Mouse (Mus musculus) hindlimb bud, embryonic 11.5 days (tissue): ENCODE measurements at regions not wholly inside any gene's neighbourhood (a gene's known extent, or its start where the extent isn't known, plus 50 kb on each side); places are given as distances from the start of the nearest gene placed in this dataset.

Source experiments
- DNase-seq: peaks from one replicate; pipeline ENCODE4 v3.0.0-alpha.2; 2012; ENCODE audit warnings: low read depth, low spot score; ENCODE audit errors: extremely low spot score

DNA sequence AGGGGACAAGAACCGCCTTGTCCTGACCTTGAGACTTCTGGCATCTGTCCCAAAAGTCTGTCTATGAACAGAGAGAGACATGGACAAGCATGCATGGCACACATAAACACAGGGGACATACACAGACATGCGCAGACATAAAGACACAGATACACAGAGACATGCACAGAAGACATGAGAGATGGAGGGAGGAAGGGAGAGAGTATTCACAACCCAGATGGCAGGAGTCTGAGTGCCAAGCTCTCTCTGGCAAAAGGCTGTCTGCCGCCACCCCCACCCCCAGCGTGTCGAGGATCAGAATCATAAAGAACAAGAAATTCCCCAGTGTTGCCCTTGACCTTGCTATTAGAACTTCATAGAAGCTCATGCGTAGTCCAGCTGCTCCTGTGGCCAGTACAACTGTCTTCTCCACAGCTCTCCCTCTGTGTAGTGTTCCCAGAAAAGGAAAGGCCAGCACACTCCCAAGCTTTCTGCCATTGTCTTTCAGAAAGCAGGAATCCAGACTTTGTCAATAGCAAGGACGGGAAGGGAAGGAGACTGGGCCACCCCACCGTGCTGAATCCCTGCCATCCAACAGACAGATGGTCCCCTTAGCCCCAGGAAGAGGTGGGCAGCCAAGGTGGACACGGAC, 99.8 kb downstream of the Ier5 start:
- no peak for DNase-seq

DNA sequence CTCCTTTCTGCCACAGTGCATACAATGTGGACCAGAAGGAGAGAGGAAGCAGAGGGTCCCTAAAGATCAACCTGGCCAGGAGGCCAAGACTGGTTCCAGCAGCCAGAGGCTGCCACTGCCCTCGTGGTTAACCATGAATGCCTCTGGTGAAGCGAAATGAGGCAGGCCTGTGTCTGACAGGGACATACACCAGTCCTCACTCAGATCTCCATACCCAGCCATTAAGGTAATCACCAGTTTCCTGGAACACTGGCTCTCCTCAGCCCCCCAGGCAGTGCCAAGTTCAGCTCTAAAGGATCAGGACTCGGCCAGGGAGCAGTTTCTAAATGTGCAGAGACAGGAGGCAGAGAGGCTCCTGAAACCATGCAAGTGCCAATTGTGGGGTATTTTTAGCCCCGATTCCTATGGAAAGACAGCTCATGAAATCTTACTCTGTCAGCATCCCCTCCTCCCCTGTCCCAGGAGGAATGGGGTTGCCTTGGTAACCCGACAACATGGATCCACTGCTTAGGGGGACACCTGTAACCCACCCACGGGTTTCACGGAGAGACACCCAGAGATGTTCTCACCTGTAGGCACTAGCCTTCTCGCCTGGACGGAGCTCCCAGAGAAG, 103.6 kb downstream of the Ier5 start:
- DNase-seq: no peak

DNA sequence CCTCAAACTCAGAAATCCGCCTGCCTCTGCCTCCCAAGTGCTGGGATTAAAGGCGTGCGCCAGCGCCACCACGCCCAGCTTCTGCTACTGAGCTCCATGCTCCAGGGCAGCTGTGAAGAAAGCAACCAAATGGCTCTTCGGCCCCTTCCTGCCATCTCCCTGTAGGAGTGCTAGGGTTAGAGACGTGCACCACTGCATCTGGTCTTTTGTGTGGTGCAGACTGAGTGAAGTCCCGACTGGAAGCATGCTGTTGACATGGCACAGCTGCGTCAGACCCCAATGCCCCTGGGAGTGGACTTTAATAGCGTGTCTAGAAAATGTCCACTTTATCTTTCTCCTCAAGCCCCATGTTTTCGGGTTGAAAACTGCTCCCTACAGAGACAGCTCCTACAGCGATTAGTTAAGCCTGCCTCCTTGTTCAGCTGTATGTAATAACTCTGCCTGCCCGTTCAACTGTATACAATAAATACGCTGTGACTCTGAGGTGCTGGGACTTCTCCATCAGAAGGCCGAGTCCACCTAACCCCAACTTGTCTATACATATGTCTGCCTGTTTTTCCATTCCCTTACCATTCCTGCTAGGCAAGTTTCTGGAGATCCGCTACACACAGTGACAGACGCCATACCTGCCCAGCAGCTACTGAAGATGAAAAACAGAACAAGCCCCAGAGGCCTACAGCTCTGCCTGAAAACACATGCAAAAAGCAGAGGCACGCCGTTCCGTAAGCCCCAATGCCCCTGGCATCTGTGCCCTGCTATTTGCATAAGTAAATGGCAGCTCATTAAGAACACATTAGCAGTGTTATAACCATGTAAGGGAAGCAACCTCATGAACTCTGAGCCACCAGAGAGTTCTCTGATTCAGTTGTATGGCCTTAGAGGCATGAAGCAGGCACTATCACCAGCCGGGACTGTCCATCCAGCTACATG, 105.2 kb downstream of the Ier5 start:
- DNase-seq: no peak

DNA sequence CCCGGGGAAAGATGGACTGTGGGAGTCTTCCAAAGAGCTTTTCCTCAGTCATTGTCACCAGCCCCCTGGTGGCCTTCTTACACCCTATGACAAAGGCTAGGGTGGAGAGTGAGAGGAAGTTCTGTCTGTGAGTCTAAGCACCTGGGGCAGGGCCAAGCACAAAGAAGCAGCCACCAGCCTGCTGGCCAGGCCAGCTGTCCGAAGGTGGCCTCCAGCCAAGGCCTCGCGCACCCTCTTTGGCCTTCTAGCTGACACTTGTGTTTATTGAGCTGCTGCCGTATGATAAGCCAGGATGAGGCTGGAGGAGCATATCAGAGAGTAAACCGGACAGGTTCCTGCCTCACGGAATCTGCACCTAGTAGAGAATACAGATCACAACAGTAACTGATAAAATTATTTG, 99.0 kb upstream of the Cacna1e start:
- no peak for DNase-seq

GRCm38 (mm10) chr1:154982836-154983235, 98.5 kb upstream of the Cacna1e start:
- DNase-seq: no peak

GRCm38 (mm10) chr1:154981687-154982086, 97.4 kb upstream of the Cacna1e start:
- no peak for DNase-seq

DNA sequence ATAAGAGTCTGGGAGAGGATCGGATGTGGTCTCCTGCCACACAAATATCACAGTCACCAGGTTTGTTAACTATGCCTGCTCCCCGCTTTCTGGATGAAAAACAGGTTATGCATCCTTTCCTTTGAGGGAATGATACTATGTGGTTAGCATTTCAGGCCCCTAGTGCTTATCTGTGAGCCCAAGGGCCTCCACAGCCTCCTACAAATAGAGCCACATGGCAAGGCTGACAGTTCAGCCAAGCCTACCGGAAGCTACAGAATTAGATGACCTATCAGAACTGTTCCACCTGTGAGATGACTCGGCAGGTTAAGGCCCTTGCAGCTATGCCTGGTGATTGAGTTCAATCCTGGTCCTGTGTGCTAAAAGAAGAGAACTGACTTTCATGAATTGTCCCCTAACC, 91.4 kb upstream of the Cacna1e start:
- DNase-seq: no peak

DNA sequence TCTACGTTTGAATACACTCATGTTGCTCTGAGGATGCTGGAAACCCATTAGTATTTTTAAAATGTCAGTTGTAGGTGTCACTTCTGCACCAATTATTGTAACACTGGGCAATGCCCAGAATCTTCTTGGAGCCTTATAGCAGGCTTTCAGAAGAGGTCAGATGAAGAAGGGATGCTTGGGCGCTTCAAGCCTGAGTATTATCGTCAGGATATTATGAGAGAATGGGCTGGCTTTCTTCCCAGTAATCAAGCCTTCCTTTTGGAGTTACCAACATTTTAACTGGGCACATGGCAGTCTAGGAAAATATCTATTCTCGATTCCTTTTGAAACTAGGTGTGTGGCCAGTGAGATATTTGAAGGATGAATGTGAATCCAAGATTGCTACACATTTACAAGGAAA, 77.0 kb upstream of the Cacna1e start:
- DNase-seq: no peak

- no peak for DNase-seq
Observed at GRCm38 (mm10) chr1:154956625-154957031, 72.3 kb upstream of the Cacna1e start.

DNA sequence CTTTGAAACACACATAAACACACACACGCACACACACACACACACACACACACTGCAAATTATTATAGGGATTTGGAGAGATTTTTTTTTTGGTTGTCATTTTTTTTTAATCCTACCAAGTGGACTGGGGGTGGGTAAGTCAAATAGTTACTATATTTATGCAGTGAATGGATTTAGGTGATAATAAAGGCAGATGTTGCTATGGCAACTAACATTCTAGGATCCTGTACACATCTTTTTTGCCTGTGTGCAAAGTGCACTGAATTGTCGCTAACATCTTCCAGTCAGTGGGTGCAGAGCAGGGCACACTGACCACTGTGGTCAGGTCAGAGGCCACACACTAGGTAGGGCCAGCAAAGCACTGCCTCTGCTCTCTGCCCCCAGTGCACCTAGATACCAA, 68.4 kb upstream of the Cacna1e start:
- DNase-seq: no peak
